Mouse (Mus musculus) myocyte (in vitro differentiated cells): ENCODE data around the gene Galnt7.

Experiments used
- CEBPB ChIP-seq: IDR thresholded peaks from 2 replicates; pipeline ENCODE4 v1.6.1; 2011; ENCODE audit warnings: mild to moderate bottlenecking, moderate library complexity; ENCODE audit not compliant: poor library complexity, insufficient read depth, severe bottlenecking
- E2F4 ChIP-seq: IDR thresholded peaks from one replicate; pipeline ENCODE4 v1.6.1; 2011; ENCODE audit warnings: mild to moderate bottlenecking, control low read depth, moderate library complexity; ENCODE audit not compliant: insufficient read depth
- MAX ChIP-seq: IDR thresholded peaks from one replicate; pipeline ENCODE4 v1.6.1; 2011; ENCODE audit warnings: low read depth, mild to moderate bottlenecking, control low read depth
- MYOD1 ChIP-seq, 3 experiments: IDR thresholded peaks; one replicate each; pipeline ENCODE4 v1.6.1; 2011; ENCODE audit warnings: control low read depth in 2 of 3, low read depth in 2 of 3, mild to moderate bottlenecking in 2 of 3, moderate library complexity in 1 of 3; ENCODE audit not compliant: insufficient read length in 2 of 3, control insufficient read depth in 1 of 3
- MYOG ChIP-seq, 3 experiments: IDR thresholded peaks; one replicate each; pipeline ENCODE4 v1.6.1; 2011; ENCODE audit warnings: control low read depth in 2 of 3, low read depth in 2 of 3, mild to moderate bottlenecking in 2 of 3; ENCODE audit not compliant: insufficient read length in 2 of 3, control insufficient read depth in 1 of 3, insufficient read depth in 1 of 3
- POLR2A ChIP-seq: IDR thresholded peaks from one replicate; pipeline ENCODE4 v1.6.1; 2011; ENCODE audit warnings: low read depth, mild to moderate bottlenecking, control low read depth, moderate library complexity; ENCODE audit not compliant: insufficient read length
- POLR2AphosphoS2 ChIP-seq: IDR thresholded peaks from one replicate; pipeline ENCODE4 v1.6.1; 2011; ENCODE audit warnings: low read depth, control low read depth; ENCODE audit not compliant: insufficient read length
- REST ChIP-seq: IDR thresholded peaks from one replicate; pipeline ENCODE4 v1.6.1; 2011; ENCODE audit warnings: mild to moderate bottlenecking, control low read depth, moderate library complexity; ENCODE audit not compliant: insufficient read depth, insufficient read length
- SRF ChIP-seq: IDR thresholded peaks from one replicate; pipeline ENCODE4 v1.6.1; 2011; ENCODE audit warnings: low read depth; ENCODE audit not compliant: control insufficient read depth, insufficient read length
- TCF12 ChIP-seq: IDR thresholded peaks from one replicate; pipeline ENCODE4 v1.6.1; 2011; ENCODE audit warnings: mild to moderate bottlenecking, control low read depth; ENCODE audit not compliant: poor library complexity, insufficient read depth, severe bottlenecking
- TCF3 ChIP-seq: IDR thresholded peaks from one replicate; pipeline ENCODE4 v1.6.1; 2011; ENCODE audit warnings: low read depth, control low read depth; ENCODE audit not compliant: insufficient read length
- USF1 ChIP-seq: IDR thresholded peaks from one replicate; pipeline ENCODE4 v1.6.1; 2011; ENCODE audit warnings: low read depth, mild to moderate bottlenecking, control low read depth, moderate library complexity

DNA sequence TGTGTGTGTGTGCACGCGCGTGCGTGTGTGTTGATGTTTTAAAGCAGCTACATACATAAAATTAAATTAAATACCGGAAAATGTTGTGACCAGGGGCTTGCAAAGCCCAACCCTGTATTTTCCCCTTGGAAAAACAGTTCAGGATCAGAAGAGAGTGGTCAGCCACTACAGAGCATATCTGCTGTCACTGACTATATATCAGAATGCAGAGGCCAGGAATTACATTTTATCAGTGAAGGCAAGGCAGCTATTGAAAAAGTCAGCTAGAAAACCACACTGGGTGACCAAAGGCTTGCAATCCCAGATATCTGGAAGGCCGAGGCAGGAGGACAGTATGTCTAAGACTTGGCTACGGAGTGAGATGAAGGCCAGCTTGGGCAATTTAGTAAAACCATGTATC is 84.8 kb downstream of the Galnt7 start:
- TF ChIP-seq MAX = no peak
- TF ChIP-seq POLR2A = no peak
- no peak for TF ChIP-seq REST
- TF ChIP-seq CEBPB = no peak
- TF ChIP-seq USF1 = no peak
- no peak for TF ChIP-seq MYOD1 (IDR thresholded peaks at IDR 0.05; ENCODE audit: control insufficient read depth in 1 of 3, insufficient read length in 2 of 3, low read depth in 2 of 3)
- TF ChIP-seq E2F4 = no peak
- TF ChIP-seq POLR2AphosphoS2 = no peak
- no peak for TF ChIP-seq TCF12
- no peak for TF ChIP-seq MYOG (IDR thresholded peaks at IDR 0.05; ENCODE audit: control insufficient read depth in 1 of 3, insufficient read depth in 1 of 3, insufficient read length in 2 of 3, low read depth in 2 of 3)
- no peak for TF ChIP-seq TCF3
- TF ChIP-seq SRF = no peak
